Mouse (Mus musculus) liver, embryonic 14.5 days (tissue): Measurements from ENCODE around the gene Sox6.

Experiments used
- CTCF ChIP-seq: IDR thresholded peaks from 2 replicates; pipeline ENCODE4 v1.5.1; 2016; ENCODE audit warnings: antibody characterized with exemption, low read depth, control low read depth
- EP300 ChIP-seq: IDR thresholded peaks from 2 replicates; pipeline ENCODE4 v1.6.1; 2016; ENCODE audit warnings: antibody characterized with exemption, low read depth

GRCm38 (mm10) chr7:116039538-116040466 lies 1.2 kb upstream of the Sox6 start:
- TF ChIP-seq CTCF (peak; percentile 95), EP300 (no peak)
